Mouse (Mus musculus) CH12.LX (cell line): ENCODE measurements at regions not wholly inside any gene's neighbourhood (a gene's known extent, or its start where the extent isn't known, plus 50 kb on each side); places are given as distances from the start of the nearest gene placed in this dataset.

ENCODE experiments used
- DNase-seq: peaks from one replicate; pipeline ENCODE4 v3.0.0-alpha.2; 2013; ENCODE audit errors: extremely low read depth
- H3K27ac ChIP-seq: 2 replicates; pipeline ENCODE4 v1.5.1; 2012; ENCODE audit warnings: low read depth, mild to moderate bottlenecking, control low read depth, moderate library complexity; ENCODE audit not compliant: insufficient read depth
- H3K27me3 ChIP-seq: replicated peaks from 2 replicates; pipeline ENCODE3; 2012; ENCODE audit warnings: inconsistent platforms
- H3K36me3 ChIP-seq, 2 experiments: replicated peaks in 1 of 2; 2 replicates each; pipeline versions ENCODE3 to v1.6.1; 2012; ENCODE audit warnings: inconsistent platforms in 1 of 2, low read length in 1 of 2, mild to moderate bottlenecking in 1 of 2, mixed read lengths in 1 of 2, moderate library complexity in 1 of 2; ENCODE audit not compliant: control insufficient read depth in 1 of 2, insufficient read depth in 1 of 2
- H3K4me1 ChIP-seq, 2 experiments: 2 replicates each; pipeline ENCODE4 v1.6.1; 2012; ENCODE audit warnings: inconsistent platforms in 1 of 2, moderate library complexity in 1 of 2; ENCODE audit not compliant: insufficient read depth in 2 of 2, control insufficient read depth in 1 of 2
- H3K4me2 ChIP-seq: 2 replicates; pipeline ENCODE4 v1.6.1; 2012; ENCODE audit warnings: low read depth, mild to moderate bottlenecking, control low read depth; ENCODE audit not compliant: poor library complexity, insufficient read depth, severe bottlenecking
- H3K4me3 ChIP-seq, 3 experiments: fragments of 150-350 bp in 1 of 3; sonication (generic) in 1 of 3; replicated peaks in 1 of 3; 2 replicates each; pipeline versions ENCODE3 to v1.5.1; 2011 to 2012; ENCODE audit warnings: low read depth in 2 of 3, low read length in 2 of 3, mild to moderate bottlenecking in 2 of 3, moderate library complexity in 2 of 3, control low read depth in 1 of 3, improper control_type of control experiment in 1 of 3, inconsistent platforms in 1 of 3, mixed read lengths in 1 of 3; ENCODE audit not compliant: poor library complexity in 1 of 3
- H3K79me2 ChIP-seq: replicated peaks from 2 replicates; pipeline ENCODE4 v1.6.1; 2012; ENCODE audit warnings: mild to moderate bottlenecking, moderate library complexity; ENCODE audit not compliant: control insufficient read depth, poor library complexity, insufficient read depth, severe bottlenecking; ENCODE audit errors: extremely low read depth
- H3K9ac ChIP-seq: 2 replicates; pipeline ENCODE4 v1.6.1; 2012; ENCODE audit warnings: low read depth, mild to moderate bottlenecking, control low read depth, moderate library complexity; ENCODE audit not compliant: insufficient read depth
- H3K9me3 ChIP-seq: replicated peaks from 2 replicates; pipeline ENCODE3; 2012; ENCODE audit warnings: low read length, inconsistent platforms, mixed read lengths
- BHLHE40 ChIP-seq: IDR thresholded peaks from 2 replicates; pipeline ENCODE4 v1.6.1; 2011; ENCODE audit warnings: mild to moderate bottlenecking, low read depth, low read length, improper control_type of control experiment
- CHD1 ChIP-seq: IDR thresholded peaks from 2 replicates; pipeline ENCODE4 v1.6.1; 2012; ENCODE audit warnings: low read depth, low read length, improper control_type of control experiment, inconsistent platforms
- CHD2 ChIP-seq: IDR thresholded peaks from 2 replicates; pipeline ENCODE4 v1.6.1; 2011; ENCODE audit warnings: low read length, improper control_type of control experiment
- CTCF ChIP-seq, 2 experiments: IDR thresholded peaks in 1 of 2; conservative IDR thresholded peaks in 1 of 2; 2 replicates each; pipeline ENCODE4 v1.5.1; 2011 to 2012; ENCODE audit warnings: low read depth in 2 of 2, low read length in 2 of 2, improper control_type of control experiment in 1 of 2, inconsistent platforms in 1 of 2, mild to moderate bottlenecking in 1 of 2, moderate library complexity in 1 of 2
- E2F4 ChIP-seq: IDR thresholded peaks from 2 replicates; pipeline ENCODE4 v1.6.1; 2011; ENCODE audit warnings: low read depth, low read length, improper control_type of control experiment; ENCODE audit not compliant: insufficient replicate concordance
- ELF1 ChIP-seq: IDR thresholded peaks from 2 replicates; pipeline ENCODE4 v1.6.1; 2014; ENCODE audit warnings: low read depth, mild to moderate bottlenecking, inconsistent platforms, low read length, improper control_type of control experiment
- EP300 ChIP-seq: IDR thresholded peaks from 2 replicates; pipeline ENCODE4 v1.6.1; 2011; ENCODE audit warnings: low read length, improper control_type of control experiment
- ETS1 ChIP-seq: conservative IDR thresholded peaks from 2 replicates; pipeline ENCODE4 v1.6.1; 2012; ENCODE audit warnings: low read depth, mild to moderate bottlenecking, inconsistent platforms, low read length, improper control_type of control experiment, moderate library complexity
- GABPA ChIP-seq: IDR thresholded peaks from 2 replicates; pipeline ENCODE4 v1.6.1; 2012; ENCODE audit warnings: low read depth, low read length, improper control_type of control experiment, inconsistent platforms; ENCODE audit not compliant: insufficient replicate concordance
- IRF4 ChIP-seq: IDR thresholded peaks from 2 replicates; pipeline ENCODE4 v1.6.1; 2014; ENCODE audit warnings: low read depth, mild to moderate bottlenecking, inconsistent platforms, low read length, improper control_type of control experiment
- JUN ChIP-seq: IDR thresholded peaks from 2 replicates; pipeline ENCODE4 v1.6.1; 2011; ENCODE audit warnings: low read depth, mild to moderate bottlenecking, low read length, improper control_type of control experiment, moderate library complexity; ENCODE audit not compliant: insufficient read depth
- JUND ChIP-seq: conservative IDR thresholded peaks from 2 replicates; pipeline ENCODE4 v1.6.1; 2011; ENCODE audit warnings: low read depth, low read length, improper control_type of control experiment
- KAT2A ChIP-seq: IDR thresholded peaks from 2 replicates; pipeline ENCODE4 v1.6.1; 2012; ENCODE audit warnings: low read length, improper control_type of control experiment, inconsistent platforms; ENCODE audit not compliant: insufficient replicate concordance
- MAX ChIP-seq: IDR thresholded peaks from 2 replicates; pipeline ENCODE4 v1.6.1; 2011; ENCODE audit warnings: low read length, improper control_type of control experiment
- MAZ ChIP-seq: IDR thresholded peaks from 2 replicates; pipeline ENCODE4 v1.6.1; 2012; ENCODE audit warnings: low read depth, mild to moderate bottlenecking, inconsistent platforms, low read length, improper control_type of control experiment, moderate library complexity
- MEF2A ChIP-seq: IDR thresholded peaks from 2 replicates; pipeline ENCODE4 v1.6.1; 2014; ENCODE audit warnings: low read depth, mild to moderate bottlenecking, inconsistent platforms, low read length, improper control_type of control experiment, borderline replicate concordance
- MXI1 ChIP-seq: IDR thresholded peaks from 2 replicates; pipeline ENCODE4 v1.6.1; 2011; ENCODE audit warnings: mild to moderate bottlenecking, low read depth, low read length, improper control_type of control experiment
- MYC ChIP-seq: IDR thresholded peaks from 2 replicates; pipeline ENCODE4 v1.6.1; 2011; ENCODE audit warnings: low read depth, mild to moderate bottlenecking, improper control_type of control experiment, low read length
- NELFE ChIP-seq: IDR thresholded peaks from 2 replicates; pipeline ENCODE4 v1.6.1; 2011; ENCODE audit warnings: low read depth, low read length, improper control_type of control experiment
- NRF1 ChIP-seq: IDR thresholded peaks from 2 replicates; pipeline ENCODE4 v1.6.1; 2014; ENCODE audit warnings: low read depth, mild to moderate bottlenecking, inconsistent platforms, low read length, improper control_type of control experiment, moderate library complexity
- PAX5 ChIP-seq: IDR thresholded peaks from 2 replicates; pipeline ENCODE4 v1.6.1; 2012; ENCODE audit warnings: low read length, inconsistent platforms, mixed read lengths
- POLR2A ChIP-seq: IDR thresholded peaks from 2 replicates; pipeline ENCODE4 v1.6.1; 2011; ENCODE audit warnings: low read depth, mild to moderate bottlenecking, improper control_type of control experiment, low read length
- POLR2AphosphoS2 ChIP-seq: IDR thresholded peaks from 2 replicates; pipeline ENCODE4 v1.6.1; 2011; ENCODE audit warnings: low read depth, low read length, improper control_type of control experiment
- RAD21 ChIP-seq: IDR thresholded peaks from 2 replicates; pipeline ENCODE4 v1.6.1; 2011; ENCODE audit warnings: low read depth, mild to moderate bottlenecking, low read length, improper control_type of control experiment, moderate library complexity
- SIN3A ChIP-seq: IDR thresholded peaks from 2 replicates; pipeline ENCODE4 v1.6.1; 2012; ENCODE audit warnings: low read length, improper control_type of control experiment, inconsistent platforms
- SMC3 ChIP-seq: IDR thresholded peaks from 2 replicates; pipeline ENCODE4 v1.6.1; 2011; ENCODE audit warnings: low read depth, low read length, improper control_type of control experiment
- TBP ChIP-seq: conservative IDR thresholded peaks from 2 replicates; pipeline ENCODE4 v1.6.1; 2011; ENCODE audit warnings: low read depth, low read length, improper control_type of control experiment
- TCF12 ChIP-seq: IDR thresholded peaks from 2 replicates; pipeline ENCODE4 v1.6.1; 2014; ENCODE audit warnings: low read depth, mild to moderate bottlenecking, inconsistent platforms, low read length, improper control_type of control experiment
- UBTF ChIP-seq: IDR thresholded peaks from 2 replicates; pipeline ENCODE4 v1.6.1; 2012; ENCODE audit warnings: low read depth, mild to moderate bottlenecking, inconsistent platforms, low read length, improper control_type of control experiment, moderate library complexity
- USF1 ChIP-seq: IDR thresholded peaks from 2 replicates; pipeline ENCODE4 v1.6.1; 2014; ENCODE audit warnings: low read depth, mild to moderate bottlenecking, inconsistent platforms, low read length, improper control_type of control experiment
- USF2 ChIP-seq: conservative IDR thresholded peaks from 2 replicates; pipeline ENCODE4 v1.6.1; 2011; ENCODE audit warnings: low read depth, low read length, improper control_type of control experiment
- ZC3H11A ChIP-seq: IDR thresholded peaks from 2 replicates; pipeline ENCODE4 v1.6.1; 2012; ENCODE audit warnings: low read depth, mild to moderate bottlenecking, inconsistent platforms, low read length, improper control_type of control experiment
- ZKSCAN1 ChIP-seq: IDR thresholded peaks from 2 replicates; pipeline ENCODE4 v1.6.1; 2012; ENCODE audit warnings: low read depth, inconsistent platforms, low read length, improper control_type of control experiment, borderline replicate concordance
- ZNF384 ChIP-seq: IDR thresholded peaks from 2 replicates; pipeline ENCODE4 v1.6.1; 2012; ENCODE audit warnings: low read depth, low read length, improper control_type of control experiment, inconsistent platforms
- dilution Hi-C: fragments of 300-500 bp; cut with MboI; formaldehyde crosslinking; loops from 2 replicates; pipeline ENCODE4 v1.14.3; 2020; ENCODE audit warnings: low sequenced_read_pairs; ENCODE audit not compliant: extremely low pct_unique_long_range_greater_than_20kb, extremely low pct_ligation_motif_present
- in situ Hi-C: fragments of 300-500 bp; cut with MboI; formaldehyde crosslinking; loops from 3 replicates; pipeline ENCODE4 v1.14.3; 2019; ENCODE audit warnings: low sequenced_read_pairs, low pct_ligation_motif_present, low pct_unique_long_range_greater_than_20kb, mixed read lengths

DNA sequence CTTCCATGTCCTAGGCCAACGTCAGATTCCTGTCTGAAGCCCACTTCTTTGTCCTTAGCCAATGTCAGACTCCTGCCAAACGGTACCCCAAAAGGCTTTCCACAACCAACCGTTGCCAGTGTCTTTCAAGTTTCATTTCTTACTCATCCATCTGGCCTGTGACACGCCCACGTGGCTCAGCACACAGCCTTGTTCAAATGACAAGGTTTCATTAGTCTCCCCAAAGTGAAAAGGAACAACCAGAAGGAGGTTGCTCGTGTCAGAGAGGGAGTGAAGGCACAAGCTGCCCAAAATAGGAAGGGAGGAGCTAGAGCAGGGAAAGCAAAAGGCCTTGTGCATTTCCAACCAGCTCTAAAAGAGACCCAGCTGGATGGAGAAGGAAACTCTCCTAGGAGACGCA lies 80.5 kb upstream of the Ralgps2 start:
- TF ChIP-seq USF1 (peak; percentile 48), E2F4 (no peak), NRF1 (no peak), USF2 (peak; percentile 27), NELFE (peak; percentile 32; the same call in 1 of the 2 replicates), MEF2A (0 out of 2 replicates have a peak, but pooled peaks have one; percentile 48), SIN3A (0 out of 2 replicates have a peak, but pooled peaks have one; percentile 3), JUND (0 out of 2 replicates have a peak, but pooled peaks have one; percentile 6), JUN (no peak), CHD1 (peak; percentile 26; the same call in 1 of the 2 replicates), TCF12 (peak; percentile 70), MAX (peak; percentile 93), PAX5 (no peak), ZKSCAN1 (no peak), IRF4 (peak; percentile 48; the same call in 1 of the 2 replicates), GABPA (no peak), SMC3 (peak; percentile 21; the same call in 1 of the 2 replicates), MXI1 (peak; percentile 73; the same call in 1 of the 2 replicates), UBTF (no peak), RAD21 (no peak; the same call in 1 of the 2 replicates), ZNF384 (no peak), KAT2A (no peak), ELF1 (no peak), POLR2A (peak; percentile 68), ZC3H11A (no peak), EP300 (peak; percentile 53), TBP (peak; percentile 68; the same call in 1 of the 2 replicates), POLR2AphosphoS2 (no peak), MAZ (no peak), BHLHE40 (peak; percentile 75), ETS1 (peak; percentile 39; the same call in 1 of the 2 replicates), MYC (peak; percentile 95), CTCF (conservative IDR thresholded peaks at IDR 0.05 in 1 of 2, IDR thresholded peaks at IDR 0.05 in 1 of 2; ENCODE audit: low read depth in 2 of 2, low read length in 2 of 2) (no peak), CHD2 (0 out of 2 replicates have a peak, but pooled peaks have one; percentile 11)
- Histone ChIP-seq H3K4me3 (peak overlapping the region in 1 of 3 experiments; percentile 10), H3K27ac (peak overlapping the region; percentile 91), H3K9me3 (no peaks in the 10 kb centered on the region), H3K4me1 (peaks cover 40 to 91% of the 10 kb centered on the region in 2 experiments), H3K36me3 (no peaks in the 10 kb centered on the region), H3K27me3 (no peaks in the 10 kb centered on the region), H3K4me2 (peak overlapping the region; percentile 81), H3K9ac (peak overlapping the region; percentile 57), H3K79me2 (0 out of 2 replicates have a peak, but pooled peaks cover 2% of the 10 kb centered on the region)
- dilution Hi-C loops (no loop called here), in situ Hi-C loops (no loop called here)
- peak; percentile 70 for DNase-seq
